In genomic region chr11:88069246-88069570, GRCm38 (mm10) we compare ENCODE assay signal across 8 mouse cellular contexts. TPM values are rescaled to one million over a fixed set of nuclear protein-coding genes. Genes with fewer than 3 reads are reported as not detected.
DNase-seq lines count a peak whose midpoint lies in the region; ATAC-seq and TF ChIP-seq lines count a peak whose summit lies in the region.

No protein-coding gene starts in this region.

- peak overlapping the region; percentile 96 for H3K4me3 ChIP-seq in heart, embryonic 13.5 days
- peak overlapping the region; percentile 85 for H3K4me3 ChIP-seq in ES-Bruce4 (ENCODE audit: low read depth, low read length)
- peak overlapping the region; percentile 98 for H3K4me3 ChIP-seq in forebrain, embryonic 16.5 days (replicated peaks; ENCODE audit: low read length)
- H3K4me3 ChIP-seq in macrophage (ENCODE audit: inconsistent target): peak overlapping the region; percentile 54

- H3K9me3 ChIP-seq in heart, embryonic 13.5 days: no peaks in the 10 kb centered on the region
- H3K9me3 ChIP-seq in ES-Bruce4 (replicated peaks; ENCODE audit: control insufficient read depth, insufficient read depth, low read length, poor library complexity, severe bottlenecking): no peaks in the 10 kb centered on the region
- H3K9me3 ChIP-seq in forebrain, embryonic 16.5 days (ENCODE audit: control insufficient read depth, low read length): no peaks in the 10 kb centered on the region

- peak overlapping the region; percentile 98 for H3K27ac ChIP-seq in heart, embryonic 13.5 days (replicated peaks)
- H3K27ac ChIP-seq in ES-Bruce4 (ENCODE audit: insufficient read depth, low read length) (no peak overlapping the region), macrophage (no peak overlapping the region)
- H3K27ac ChIP-seq in forebrain, embryonic 16.5 days (ENCODE audit: low read length): peak overlapping the region; percentile 96

- H3K9ac ChIP-seq in heart, embryonic 13.5 days: peak overlapping the region; percentile 99
- peak overlapping the region; percentile 99 for H3K9ac ChIP-seq in ES-Bruce4 (ENCODE audit: low read depth, poor library complexity, severe bottlenecking)
- peak overlapping the region; percentile 99 for H3K9ac ChIP-seq in forebrain, embryonic 16.5 days (replicated peaks; ENCODE audit: low read depth, low read length)

- intact Hi-C loops in heart, postnatal 10 days (cut with DNase I): loop anchor here (2.0 kb wide), 1 partner anchor 94 kb away; no protein-coding TSS in a partner anchor

- no peak for TF ChIP-seq POLR2A in ES-Bruce4 (IDR thresholded peaks at IDR 0.05; ENCODE audit: insufficient read depth, low read length)

- H3K36me3 ChIP-seq in heart, embryonic 13.5 days: peaks cover 13% of the 10 kb centered on the region
- H3K36me3 ChIP-seq in ES-Bruce4 (ENCODE audit: control insufficient read depth, insufficient read depth, low read length, poor library complexity, severe bottlenecking) (peaks cover 9% of the 10 kb centered on the region), macrophage (ENCODE audit: inconsistent target) (peaks cover 9% of the 10 kb centered on the region; the same call in 1 of the 2 replicates)
- H3K36me3 ChIP-seq in forebrain, embryonic 16.5 days (ENCODE audit: control insufficient read depth, insufficient read depth): 0 out of 2 replicates have a peak, but pooled peaks cover 4% of the 10 kb centered on the region

- under 1% methylated on average over 12 of the region's 12 CpGs for WGBS in heart, embryonic 13.5 days
- WGBS in forebrain, embryonic 16.5 days: 0% methylated on average over 12 of the region's 12 CpGs
- 5% methylated on average over 12 of the region's 12 CpGs for WGBS in macrophage (ENCODE audit: missing documents)

- H3K4me1 ChIP-seq in heart, embryonic 13.5 days: peaks cover 47% of the 10 kb centered on the region
- H3K4me1 ChIP-seq in ES-Bruce4 (ENCODE audit: control insufficient read depth, insufficient read depth, low read length): no peaks in the 10 kb centered on the region
- H3K4me1 ChIP-seq in forebrain, embryonic 16.5 days (replicated peaks; ENCODE audit: control insufficient read depth, insufficient read depth, low read length): peaks cover 42% of the 10 kb centered on the region

- no peak for TF ChIP-seq CTCF in ES-Bruce4 (IDR thresholded peaks at IDR 0.05; ENCODE audit: low read depth, low read length)

- H3K79me2 ChIP-seq in macrophage (ENCODE audit: inconsistent target): peaks cover 56% of the 10 kb centered on the region

- H3K4me2 ChIP-seq in heart, embryonic 13.5 days: peak overlapping the region; percentile 95
- H3K4me2 ChIP-seq in forebrain, embryonic 16.5 days (ENCODE audit: low read length): peak overlapping the region; percentile 94

- H3K27me3 ChIP-seq in heart, embryonic 13.5 days (replicated peaks): no peaks in the 10 kb centered on the region
- peaks cover 11% of the 10 kb centered on the region for H3K27me3 ChIP-seq in ES-Bruce4 (ENCODE audit: control insufficient read depth, insufficient read depth, low read length, poor library complexity, severe bottlenecking)
- H3K27me3 ChIP-seq in forebrain, embryonic 16.5 days (replicated peaks; ENCODE audit: control insufficient read depth, insufficient read depth, low read length): no peaks in the 10 kb centered on the region

- TF ChIP-seq EP300 in ES-Bruce4 (IDR thresholded peaks at IDR 0.05; ENCODE audit: insufficient read depth, low read depth, low read length): no peak

- ATAC-seq in heart, embryonic 13.5 days (ENCODE audit: extremely low read depth, insufficient number of reproducible peaks, low FRiP score, low TSS enrichment): no peak
- ATAC-seq in forebrain, embryonic 16.5 days: no peak

- DNase-seq in heart, postnatal 10 days: no peak
- DNase-seq in frontal cortex, adult 2 months (ENCODE audit: extremely low spot score in 1 of 2, low spot score in 1 of 2): no peak
- DNase-seq in B cell, adult 2 months: no peak
- DNase-seq in cerebellum, postnatal 14 days: no peak

RNA-seq across cellular contexts. Expression of gene Vezf1, which starts 1.1 kb away (rescaled TPM):
- 21.9 and 22.1 TPM in 2 replicates for polyA plus RNA-seq in heart, embryonic 13.5 days (2015; fragmentation: Nextera tagmentation; extraction: Ambion mirVana)
- total RNA-seq in heart, postnatal 10 days (2021): 10 to 100 TPM; 44.9 to 45.7 TPM
- 43.4 and 44.8 TPM in 2 replicates for polyA plus RNA-seq in ES-Bruce4 (2011; ENCODE audit: insufficient read depth, insufficient read length, low read depth, missing spikeins)
- 59.7 and 68.1 TPM in 2 replicates for polyA plus RNA-seq in forebrain, embryonic 16.5 days (2015; fragmentation: Nextera tagmentation; extraction: Ambion mirVana)
- total RNA-seq in macrophage (2018; cell fraction: chromatin; rRNA removed): 100 to 1,000 TPM in 2 of 26 experiments, 10 to 100 TPM in 23, 1 to 10 TPM in 1; 9.5 to 112 (median 16.5) TPM
- total RNA-seq in macrophage (2018; cell fraction: cytosol; rRNA removed): 10 to 100 TPM; 11.5 to 42.6 (median 17.7) TPM
- 100 to 1,000 TPM in 2 of 26 experiments, 10 to 100 TPM in 24; 14.5 to 149 (median 23.2) TPM for total RNA-seq in macrophage (2018; cell fraction: nucleus; rRNA removed)
- polyA plus RNA-seq in macrophage (2018): 12.2 to 18.4 TPM (median 14.4 TPM) in 3 replicates
- polyA plus RNA-seq in frontal cortex, adult 2 months (2012; rRNA removed): 23.2 and 24.3 TPM in 2 replicates

RNA-seq across cellular contexts. Expression of gene Srsf1, which starts 22.0 kb away (rescaled TPM):
- 170 and 175 TPM in 2 replicates for polyA plus RNA-seq in heart, embryonic 13.5 days (2015; fragmentation: Nextera tagmentation; extraction: Ambion mirVana)
- 100 to 1,000 TPM; 156 to 160 TPM for total RNA-seq in heart, postnatal 10 days (2021)
- polyA plus RNA-seq in ES-Bruce4 (2011; ENCODE audit: insufficient read depth, insufficient read length, low read depth, missing spikeins) (511 and 547 TPM in 2 replicates), macrophage (2018) (77.7 to 105 TPM (median 79.2 TPM) in 3 replicates)
- 290 and 334 TPM in 2 replicates for polyA plus RNA-seq in forebrain, embryonic 16.5 days (2015; fragmentation: Nextera tagmentation; extraction: Ambion mirVana)
- total RNA-seq in macrophage (2018; cell fraction: chromatin; rRNA removed): 100 to 1,000 TPM in 15 of 26 experiments, 10 to 100 TPM in 11; 52.3 to 254 (median 106) TPM
- 100 to 1,000 TPM in 4 of 26 experiments, 10 to 100 TPM in 22; 73.1 to 109 (median 89.7) TPM for total RNA-seq in macrophage (2018; cell fraction: cytosol; rRNA removed)
- 100 to 1,000 TPM in 17 of 26 experiments, 10 to 100 TPM in 9; 70.6 to 242 (median 110) TPM for total RNA-seq in macrophage (2018; cell fraction: nucleus; rRNA removed)
- polyA plus RNA-seq in frontal cortex, adult 2 months (2012; rRNA removed): 337 and 338 TPM in 2 replicates

RNA-seq across cellular contexts. Expression of gene Cuedc1, which starts 28.6 kb away (rescaled TPM):
- 16.8 and 18.1 TPM in 2 replicates for polyA plus RNA-seq in heart, embryonic 13.5 days (2015; fragmentation: Nextera tagmentation; extraction: Ambion mirVana)
- 10 to 100 TPM; 45.6 to 48.4 TPM for total RNA-seq in heart, postnatal 10 days (2021)
- 21.9 and 22.5 TPM in 2 replicates for polyA plus RNA-seq in ES-Bruce4 (2011; ENCODE audit: insufficient read depth, insufficient read length, low read depth, missing spikeins)
- polyA plus RNA-seq in forebrain, embryonic 16.5 days (2015; fragmentation: Nextera tagmentation; extraction: Ambion mirVana): 36.0 and 40.3 TPM in 2 replicates
- total RNA-seq in macrophage (2018; cell fraction: chromatin; rRNA removed): 10 to 100 TPM in 17 of 26 experiments, 1 to 10 TPM in 9; 3.5 to 73.4 (median 15.4) TPM
- 1 to 10 TPM in 22 of 26 experiments, under 1 TPM in 4; 0.48 to 4.6 (median 1.9) TPM for total RNA-seq in macrophage (2018; cell fraction: cytosol; rRNA removed)
- 10 to 100 TPM in 6 of 26 experiments, 1 to 10 TPM in 20; 1.5 to 26.6 (median 5.2) TPM for total RNA-seq in macrophage (2018; cell fraction: nucleus; rRNA removed)
- polyA plus RNA-seq in macrophage (2018): 0.95 to 2.5 TPM (median 2.2 TPM) in 3 replicates
- polyA plus RNA-seq in frontal cortex, adult 2 months (2012; rRNA removed): 28.0 and 32.7 TPM in 2 replicates

Comparison
In these comparisons a context has a peak if more than half of its experiments do, and no peak if none do; other contexts are left out.
1. H3K27ac ChIP-seq: peak in heart, embryonic 13.5 days (single experiment) and forebrain, embryonic 16.5 days (single experiment); none in ES-Bruce4 (single experiment) and macrophage (single experiment).
2. Peak in every context shown above with its lines, with median percentiles within 50 percentile points of each other: H3K4me3 ChIP-seq and H3K9ac ChIP-seq.